Mouse (Mus musculus) lung, postnatal 0 days (tissue): ENCODE measurements around the gene Gm45015. TPM values are rescaled to one million over a fixed set of nuclear protein-coding genes. Genes with fewer than 3 reads are reported as not detected.
A peak's percentile ranks its signal among the peaks of the same experiment; 100 is the strongest.
"Not testable (repeated sequence)": the region's sequence is repeated elsewhere in the genome, so short reads cannot be mapped to it uniquely, and the experiment has no call there.

ENCODE experiments used
- ATAC-seq: fragments of 200-750 bp; cut with Nextera tagmentation; 2 replicates; pipeline ENCODE4 v1.8.0; 2017; ENCODE audit warnings: moderate library complexity
- DNase-seq: peaks from one replicate; pipeline ENCODE4 v3.0.0-alpha.2; 2016; ENCODE audit warnings: low spot score
- H3K27ac ChIP-seq: fragments of 300-500 bp; sonication (generic); 2 replicates; pipeline ENCODE4 v1.5.1; 2014; ENCODE audit warnings: antibody characterized with exemption, mild to moderate bottlenecking, low read length, mixed read lengths
- H3K27me3 ChIP-seq: fragments of 300-500 bp; sonication (generic); replicated peaks from 2 replicates; pipeline ENCODE4 v1.6.1; 2014; ENCODE audit warnings: low read length, mixed read lengths; ENCODE audit not compliant: insufficient read depth
- H3K36me3 ChIP-seq: fragments of 300-500 bp; sonication (generic); 2 replicates; pipeline ENCODE4 v1.6.1; 2014; ENCODE audit warnings: low read length, mixed read lengths; ENCODE audit not compliant: insufficient read depth
- H3K4me1 ChIP-seq: fragments of 300-500 bp; sonication (generic); 2 replicates; pipeline ENCODE4 v1.6.1; 2014; ENCODE audit warnings: antibody characterized with exemption, low read depth, low read length, mixed read lengths; ENCODE audit not compliant: insufficient read depth
- H3K4me2 ChIP-seq: fragments of 300-500 bp; sonication (generic); replicated peaks from 2 replicates; pipeline ENCODE4 v1.6.1; 2014; ENCODE audit warnings: low read depth, mild to moderate bottlenecking, low read length, moderate library complexity, mixed read lengths
- H3K4me3 ChIP-seq: fragments of 300-500 bp; sonication (generic); 2 replicates; pipeline ENCODE4 v1.5.1; 2014; ENCODE audit warnings: low read depth, low read length
- H3K9ac ChIP-seq: fragments of 300-500 bp; sonication (generic); replicated peaks from 2 replicates; pipeline ENCODE4 v1.6.1; 2014; ENCODE audit warnings: low read depth, mild to moderate bottlenecking
- H3K9me3 ChIP-seq: fragments of 300-500 bp; sonication (generic); 2 replicates; pipeline ENCODE4 v1.6.1; 2016; ENCODE audit warnings: low read length, mixed read lengths
- CTCF ChIP-seq: IDR thresholded peaks from 2 replicates; pipeline ENCODE4 v1.5.1; 2016; ENCODE audit warnings: antibody characterized with exemption, mild to moderate bottlenecking
- EP300 ChIP-seq: IDR thresholded peaks from 2 replicates; pipeline ENCODE4 v1.6.1; 2016; ENCODE audit warnings: antibody characterized with exemption, mild to moderate bottlenecking, control low read depth
- WGBS: fragments of 180-500 bp; shearing (Covaris S2); extraction: QIAGEN DNeasy Blood & Tissue Kit; methylation state at CpG from one replicate; pipeline ENCODE4 v1.1.7; 2014; 5-methylcytosine and 5-hydroxymethylcytosine counted together
- polyA plus RNA-seq: library from polyadenylated mRNA; unstranded; fragments of >200 nt; fragmentation: Nextera tagmentation; extraction: Ambion mirVana; gene quantifications from 2 replicates; pipeline ENCODE4 v1.2.1, GENCODE M21; 2015

The Gm45015 gene
- polyA plus RNA-seq, 1 experiment from 2014 or later: not detected

DNA sequence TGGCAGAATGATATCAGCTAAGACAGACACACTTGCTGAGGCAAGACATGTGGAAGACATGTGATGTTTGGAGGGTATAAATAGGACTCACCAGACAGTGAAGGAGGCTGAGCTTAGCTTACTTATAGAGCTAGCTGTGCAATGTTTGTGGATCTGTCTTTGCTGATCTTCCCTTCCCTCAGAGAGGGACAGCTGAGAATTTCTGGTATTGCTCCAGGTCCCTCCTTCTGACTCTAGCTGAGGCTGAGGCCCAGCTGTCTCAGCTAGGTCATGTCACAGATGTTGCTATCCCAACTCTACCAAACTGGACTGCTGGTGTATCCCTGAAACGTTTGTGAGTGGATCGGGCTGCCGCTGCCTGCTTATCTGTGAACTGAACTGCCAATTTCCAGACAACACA is 15.6 kb downstream of the Gm45015 start:
- H3K4me1 ChIP-seq: no peaks in the 10 kb centered on the region
- H3K36me3 ChIP-seq: no peaks in the 10 kb centered on the region
- DNase-seq (no peak), ATAC-seq (no peak)
- WGBS: 65% methylated on average over 3 of the region's 3 CpGs
- no peaks in the 10 kb centered on the region for H3K9me3 ChIP-seq
- H3K4me3 ChIP-seq: no peak overlapping the region
- no peak overlapping the region for H3K27ac ChIP-seq
- no peak overlapping the region for H3K9ac ChIP-seq
- H3K4me2 ChIP-seq: no peak overlapping the region
- no peaks in the 10 kb centered on the region for H3K27me3 ChIP-seq
- no peak for TF ChIP-seq EP300
- TF ChIP-seq CTCF: no peak

DNA sequence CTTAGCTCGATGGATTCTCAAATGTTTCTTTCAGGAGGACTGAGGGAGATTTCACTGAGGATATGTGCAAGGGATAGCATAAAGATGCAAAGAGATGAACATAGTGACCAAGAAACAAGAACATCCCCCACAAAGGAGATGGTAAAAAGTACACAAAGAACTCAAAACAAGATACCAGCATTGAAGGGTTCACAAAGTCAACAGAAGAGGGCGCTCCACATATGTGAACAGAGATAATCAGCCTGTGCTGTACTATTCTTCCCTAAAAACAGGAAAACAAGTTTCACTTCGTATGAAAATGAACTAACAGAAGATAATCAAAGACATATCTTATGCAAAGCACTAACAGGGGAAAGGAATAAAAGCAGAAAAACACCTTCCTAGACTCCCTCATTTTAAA is 24.1 kb downstream of the Gm45015 start:
- 20% methylated on average over 3 of the region's 3 CpGs for WGBS
- Histone ChIP-seq H3K4me2 (no peak overlapping the region), H3K9me3 (no peaks in the 10 kb centered on the region), H3K27me3 (no peaks in the 10 kb centered on the region), H3K9ac (no peak overlapping the region), H3K4me1 (no peaks in the 10 kb centered on the region), H3K27ac (no peak overlapping the region), H3K4me3 (no peak overlapping the region), H3K36me3 (no peaks in the 10 kb centered on the region)
- DNase-seq: peak; percentile 22
- no peak for ATAC-seq
- TF ChIP-seq EP300 (no peak), CTCF (peak; percentile 68)

- not testable (repeated sequence) for H3K9ac ChIP-seq, H3K36me3 ChIP-seq, DNase-seq, ATAC-seq, H3K4me2 ChIP-seq, H3K9me3 ChIP-seq, H3K4me1 ChIP-seq, H3K27me3 ChIP-seq, H3K27ac ChIP-seq, H3K4me3 ChIP-seq
- WGBS: 55% methylated on average over 5 of the region's 10 CpGs
These were observed 40.9 kb downstream of the Gm45015 start for GRCm38 (mm10) chrX:73295745-73296144.

GRCm38 (mm10) chrX:73292876-73293275 is 43.8 kb downstream of the Gm45015 start, which contains the start of the genes Xlr5a and Xlr5c:
Xlr5a (minus strand) TSS chrX:73292976.
Xlr5c (minus strand) TSS chrX:73292976.
- H3K4me2 ChIP-seq, ATAC-seq: not testable (repeated sequence)
- 91% methylated on average over 13 of the region's 17 CpGs for WGBS

More at GRCm38 (mm10) chrX:73292876-73293275, 43.8 kb downstream of the Gm45015 start, which contains the start of the genes Xlr5a and Xlr5c:
- H3K9me3 ChIP-seq, H3K27me3 ChIP-seq, H3K4me1 ChIP-seq, H3K36me3 ChIP-seq, H3K27ac ChIP-seq, H3K4me3 ChIP-seq, H3K9ac ChIP-seq, DNase-seq: not testable (repeated sequence)

Other genes starting within 250 kb of the Gm45015 start
- 0.32 and 0.74 TPM in 2 replicates for gene Xlr3a, start 239.7 kb downstream of the Gm45015 start, polyA plus RNA-seq
- 0.15 and 0.42 TPM in 2 replicates for gene Gm14685, start 219.8 kb downstream of the Gm45015 start, polyA plus RNA-seq
- not detected in 2 replicates for gene Xlr5b, start 188.0 kb downstream of the Gm45015 start, polyA plus RNA-seq
- 0.13 TPM in 1 of 2 replicates, not detected in the other for gene DXBay18, start 187.4 kb downstream of the Gm45015 start, polyA plus RNA-seq
- not detected in 2 replicates for gene Spin2d, start 159.9 kb downstream of the Gm45015 start, polyA plus RNA-seq
- 1.7 and 3.7 TPM in 2 replicates for gene Xlr3b, start 144.6 kb downstream of the Gm45015 start, polyA plus RNA-seq
- 0.19 and 0.78 TPM in 2 replicates for gene Xlr4b, start 122.5 kb downstream of the Gm45015 start, polyA plus RNA-seq
- 15.4 and 16.1 TPM in 2 replicates for gene F8a, start 108.5 kb downstream of the Gm45015 start, polyA plus RNA-seq
- 0.50 TPM in 1 of 2 replicates, not detected in the other for gene Xlr4c, start 93.7 kb downstream of the Gm45015 start, polyA plus RNA-seq
- gene Xlr3c, start 71.5 kb downstream of the Gm45015 start, polyA plus RNA-seq: not detected in 2 replicates
- gene Xlr5a, start 43.9 kb downstream of the Gm45015 start, polyA plus RNA-seq: not detected in 2 replicates
- gene Xlr5c, start 43.9 kb downstream of the Gm45015 start, polyA plus RNA-seq: not detected in 2 replicates
- 3.6 and 4.3 TPM in 2 replicates for gene Zfp275, start 5.8 kb upstream of the Gm45015 start, polyA plus RNA-seq
- not detected in 2 replicates for gene Gm18336, start 61.9 kb upstream of the Gm45015 start, polyA plus RNA-seq
- 0.07 TPM in 1 of 2 replicates, not detected in the other for gene Zfp92, start 74.3 kb upstream of the Gm45015 start, polyA plus RNA-seq
- 0.27 TPM in 1 of 2 replicates, not detected in the other for gene Trex2, start 98.5 kb upstream of the Gm45015 start, polyA plus RNA-seq
- 31.8 and 32.3 TPM in 2 replicates for gene Haus7, start 122.2 kb upstream of the Gm45015 start, polyA plus RNA-seq
- 175 and 176 TPM in 2 replicates for gene Bgn, start 146.8 kb upstream of the Gm45015 start, polyA plus RNA-seq
- not detected in 2 replicates for gene Atp2b3, start 166.2 kb upstream of the Gm45015 start, polyA plus RNA-seq